Mouse (Mus musculus): ENCODE measurements around the gene Snx9.

Snx9 gene

GRCm38 (mm10) chr17:5914217-5914616 lies 73.1 kb downstream of the Snx9 start:
- no peak for DNase-seq (ENCODE audit: extremely low read depth, insufficient read length, low spot score)

GRCm38 (mm10) chr17:5921954-5922353 lies 80.8 kb downstream of the Snx9 start:
- no peak for DNase-seq (ENCODE audit: extremely low read depth, insufficient read length, low spot score)

- DNase-seq (ENCODE audit: extremely low read depth, insufficient read length, low spot score), result no peak
Measured at GRCm38 (mm10) chr17:5923281-5923680, 82.2 kb downstream of the Snx9 start.

DNA sequence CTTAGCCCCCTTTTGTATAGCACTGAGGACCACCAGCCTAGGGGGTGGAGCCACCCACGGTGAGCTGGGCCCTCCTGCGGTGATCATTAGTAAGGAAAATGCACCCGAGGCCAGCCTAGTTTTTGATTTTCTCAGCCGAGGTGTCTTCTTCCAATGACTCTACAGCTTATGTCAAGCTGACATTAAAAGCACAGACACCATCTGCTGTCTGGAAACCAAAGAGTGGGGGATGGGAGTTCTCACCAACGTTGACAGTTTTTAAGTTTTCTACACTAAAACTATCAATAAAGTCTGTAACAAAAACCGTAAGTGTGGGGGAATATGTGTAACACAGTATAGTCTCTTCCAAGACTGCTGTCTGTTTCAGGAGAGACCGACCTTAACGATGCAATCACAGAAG lies 83.1 kb downstream of the Snx9 start:
- DNase-seq (ENCODE audit: extremely low read depth, insufficient read length, low spot score), result no peak

GRCm38 (mm10) chr17:5926710-5927109 lies 85.6 kb downstream of the Snx9 start:
- no peak for DNase-seq (ENCODE audit: extremely low read depth, insufficient read length, low spot score)

- DNase-seq (ENCODE audit: extremely low read depth, insufficient read length, low spot score), result no peak
Measured at GRCm38 (mm10) chr17:5929031-5929430, 87.9 kb downstream of the Snx9 start.

GRCm38 (mm10) chr17:5932161-5932560 lies 91.0 kb downstream of the Snx9 start:
- DNase-seq (ENCODE audit: extremely low read depth, insufficient read length, low spot score), result no peak

GRCm38 (mm10) chr17:5934554-5935324 lies 93.6 kb downstream of the Snx9 start:
- no peak for DNase-seq (ENCODE audit: extremely low read depth, insufficient read length, low spot score)

GRCm38 (mm10) chr17:5935680-5936079 lies 94.6 kb downstream of the Snx9 start:
- no peak for DNase-seq (ENCODE audit: extremely low read depth, insufficient read length, low spot score)

DNA sequence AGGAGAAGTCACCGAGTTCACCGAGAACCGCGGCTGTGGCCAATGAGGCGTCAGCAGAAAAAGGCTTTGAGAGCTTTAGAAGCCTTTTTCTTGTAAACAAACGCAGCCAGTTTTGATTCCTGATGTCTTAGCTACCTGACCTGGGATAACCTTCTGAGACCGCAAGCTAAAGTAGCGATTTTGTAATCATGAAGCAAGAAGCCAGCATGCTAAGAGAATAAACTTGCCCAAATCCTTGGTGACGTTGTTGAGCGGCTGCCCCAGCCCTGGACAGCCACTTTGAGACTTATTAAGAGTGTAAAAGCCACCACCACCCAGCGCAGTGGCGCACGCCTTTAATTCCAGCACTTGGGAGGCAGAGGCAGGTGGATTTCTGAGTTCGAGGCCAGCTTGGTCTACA lies 95.1 kb downstream of the Snx9 start:
- DNase-seq (ENCODE audit: extremely low read depth, insufficient read length, low spot score), result no peak

GRCm38 (mm10) chr17:5937441-5937840 lies 96.3 kb downstream of the Snx9 start:
- peak; percentile 35 for DNase-seq (ENCODE audit: extremely low read depth, insufficient read length, low spot score)

GRCm38 (mm10) chr17:5939871-5940270 lies 98.7 kb downstream of the Snx9 start:
- no peak for DNase-seq (ENCODE audit: extremely low read depth, insufficient read length, low spot score)

DNA sequence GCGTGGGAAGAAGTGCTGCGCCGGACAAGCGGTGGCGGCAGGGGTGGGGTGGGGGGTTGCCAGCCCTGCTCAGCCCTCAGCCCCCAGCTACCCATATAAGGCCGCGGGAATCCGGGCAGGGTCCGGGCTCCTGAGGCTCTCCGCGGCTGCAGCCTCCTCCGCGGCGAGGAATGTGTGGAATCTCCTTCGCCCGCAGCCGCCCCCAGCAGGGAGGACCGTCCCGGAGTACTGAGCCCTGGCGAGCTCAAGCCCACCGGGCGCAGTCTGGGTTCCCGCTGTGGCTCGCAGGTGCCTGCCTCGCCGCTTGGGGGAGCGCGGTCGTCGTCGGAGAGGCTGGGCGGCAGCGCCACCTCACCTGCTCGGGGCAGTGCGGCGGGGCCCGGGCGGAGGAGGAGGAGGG lies 99.7 kb downstream of the Snx9 start:
- peak; percentile 84 for DNase-seq (ENCODE audit: extremely low read depth, insufficient read length, low spot score)

GRCm38 (mm10) chr17:5941230-5942043 lies 100.3 kb downstream of the Snx9 start, which contains the start of gene Synj2:
Gene Synj2 (plus strand): TSS chr17:5941280.
- peak; percentile 83 for DNase-seq (ENCODE audit: extremely low read depth, insufficient read length, low spot score)

GRCm38 (mm10) chr17:5942156-5942555 lies 101.0 kb downstream of the Snx9 start:
- no peak for DNase-seq (ENCODE audit: extremely low read depth, insufficient read length, low spot score)

GRCm38 (mm10) chr17:5943053-5943452 lies 101.9 kb downstream of the Snx9 start:
- no peak for DNase-seq (ENCODE audit: extremely low read depth, insufficient read length, low spot score)

- no peak for DNase-seq (ENCODE audit: extremely low read depth, insufficient read length, low spot score)
Measured at GRCm38 (mm10) chr17:5947039-5947438, 105.9 kb downstream of the Snx9 start.

DNA sequence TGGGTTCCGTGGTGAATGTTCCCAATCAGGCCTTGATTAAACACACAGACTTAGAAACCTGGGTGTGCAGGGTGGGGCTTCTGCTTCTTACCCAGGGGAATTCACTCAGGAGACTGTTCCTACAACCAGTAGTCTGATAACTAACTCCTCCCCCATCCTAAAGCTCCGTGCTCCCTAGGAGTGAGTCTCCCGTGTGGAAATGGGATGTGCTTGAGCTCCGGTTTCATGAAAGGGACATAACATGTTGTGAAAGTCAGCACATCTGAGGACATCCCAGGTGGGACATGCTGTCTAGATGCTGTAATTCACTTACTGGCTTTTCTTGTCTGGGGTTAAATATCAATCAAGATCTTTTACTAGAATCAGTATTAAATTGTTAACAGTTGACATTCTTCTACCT lies 111.3 kb downstream of the Snx9 start:
- no peak for DNase-seq (ENCODE audit: extremely low read depth, insufficient read length, low spot score)

DNA sequence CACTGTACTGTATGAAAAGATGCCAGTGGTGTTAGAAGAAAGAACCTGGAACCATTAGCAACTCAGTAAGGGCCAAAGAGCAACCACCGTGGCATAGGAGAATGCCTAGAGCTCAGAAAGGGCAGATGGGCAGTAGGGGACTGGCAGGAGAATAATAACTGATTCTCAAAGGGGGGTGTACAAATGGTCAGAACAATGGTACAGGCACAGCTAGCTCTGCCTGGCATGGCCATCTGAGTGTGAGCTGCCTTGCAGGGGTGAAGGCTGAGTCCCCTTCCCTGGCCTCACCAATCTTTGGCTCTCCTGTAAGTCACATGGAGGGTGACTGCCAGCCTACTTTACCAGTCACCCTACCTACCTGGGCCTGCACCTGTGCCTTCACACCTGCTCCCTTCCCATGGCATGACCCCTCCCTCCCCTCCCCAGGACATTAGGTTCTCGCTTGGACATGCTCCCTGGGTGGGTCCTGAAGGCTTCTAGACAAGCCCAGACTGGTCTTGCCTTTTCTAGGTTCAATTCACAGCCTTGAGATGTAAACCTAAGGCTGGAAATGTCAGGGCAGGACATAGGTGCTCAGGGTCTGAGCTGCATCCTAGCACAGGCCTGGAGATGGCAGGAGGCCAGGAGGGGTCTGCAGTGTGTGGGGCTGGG lies 115.3 kb downstream of the Snx9 start:
- DNase-seq (ENCODE audit: extremely low read depth, insufficient read length, low spot score), result no peak

- DNase-seq (ENCODE audit: extremely low read depth, insufficient read length, low spot score), result no peak
Measured at GRCm38 (mm10) chr17:5957097-5957496, 116.0 kb downstream of the Snx9 start.

DNA sequence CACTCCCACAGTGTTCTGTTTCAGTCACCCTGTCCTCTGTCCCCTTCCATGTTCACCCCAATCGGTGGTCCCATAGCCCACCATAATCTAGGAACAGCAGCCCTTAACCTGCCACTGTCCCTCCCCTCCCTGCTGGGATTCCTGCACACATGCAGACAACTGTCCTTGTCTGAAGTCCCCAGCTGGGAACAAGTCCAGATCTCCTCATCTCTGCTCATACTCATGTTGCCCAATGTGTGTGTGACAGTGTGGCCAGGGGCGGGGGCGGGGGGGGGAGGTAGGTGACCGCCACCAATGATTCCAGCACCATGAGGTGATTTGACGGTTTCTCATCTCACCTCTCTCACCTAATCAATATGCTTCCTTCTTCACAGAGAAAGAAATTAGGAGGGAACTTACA lies 117.1 kb downstream of the Snx9 start:
- no peak for DNase-seq (ENCODE audit: extremely low read depth, insufficient read length, low spot score)

Measured in 3134 (cell line).